Mouse (Mus musculus) layer of hippocampus, adult 9-10 months (tissue): ENCODE results near the gene Bspry.

Experiments
- DNase-seq: peaks from one replicate; pipeline ENCODE4 v3.0.0; 2022; ENCODE audit warnings: low spot score

The Bspry gene

DNA sequence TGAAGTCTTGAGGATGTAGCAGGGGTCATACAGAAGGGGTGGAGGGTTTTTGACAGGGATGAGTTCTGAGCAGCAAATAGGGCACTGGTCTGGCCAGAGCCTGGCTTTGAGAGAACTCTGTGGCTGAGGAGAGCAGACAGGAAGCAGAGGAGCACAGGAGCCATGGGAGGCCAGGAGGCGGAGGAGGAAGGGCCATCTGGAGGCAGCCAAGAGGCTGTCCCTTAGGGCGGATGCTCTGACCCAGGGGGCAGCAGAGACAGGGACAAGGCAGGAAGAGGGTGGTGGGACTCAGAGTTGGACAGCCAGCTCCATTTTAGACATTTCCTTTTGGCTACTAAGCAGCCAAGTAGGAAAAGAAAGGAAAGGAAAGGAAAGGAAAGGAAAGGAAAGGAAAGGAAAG lies 36.2 kb downstream of the Bspry start:
- no peak for DNase-seq

DNA sequence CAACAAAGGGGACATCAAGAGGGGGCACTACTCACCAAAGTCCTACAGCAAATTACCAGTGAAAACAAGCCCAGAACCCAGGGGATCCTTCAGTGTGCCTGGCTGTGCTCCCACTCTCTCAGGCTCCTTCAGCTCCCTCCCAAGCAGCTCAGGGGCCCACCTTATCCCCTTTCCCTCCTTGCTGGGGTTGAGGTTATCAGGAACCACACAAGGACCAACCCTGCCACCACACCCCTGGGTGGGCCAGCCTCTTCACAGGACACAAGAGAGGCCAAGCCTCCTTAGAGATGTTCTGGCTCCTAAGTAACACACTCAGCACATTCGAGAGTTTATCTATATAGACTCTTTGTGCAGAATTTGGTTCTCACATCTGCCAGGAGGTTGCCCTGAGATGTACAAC lies 36.7 kb downstream of the Bspry start:
- no peak for DNase-seq

DNA sequence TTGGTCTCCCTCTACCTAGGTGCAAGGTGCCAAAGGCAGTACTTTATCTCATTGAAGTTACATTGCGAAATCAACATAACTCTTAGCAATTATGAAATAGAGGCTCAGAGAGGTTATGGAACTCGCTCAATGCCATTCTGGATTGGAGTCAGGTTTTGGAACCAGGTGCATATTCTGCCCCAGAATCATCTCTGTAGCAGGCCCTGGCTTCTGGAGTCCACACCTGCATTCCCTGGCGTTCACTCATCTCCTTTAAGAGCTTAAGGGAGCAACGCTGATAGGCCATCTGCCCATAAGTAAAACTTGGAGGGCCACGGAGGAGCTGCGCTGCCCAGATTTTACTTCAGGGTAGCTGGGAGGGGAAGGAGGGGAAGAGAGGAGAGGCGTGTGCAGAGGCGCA lies 37.2 kb downstream of the Bspry start:
- no peak for DNase-seq

DNA sequence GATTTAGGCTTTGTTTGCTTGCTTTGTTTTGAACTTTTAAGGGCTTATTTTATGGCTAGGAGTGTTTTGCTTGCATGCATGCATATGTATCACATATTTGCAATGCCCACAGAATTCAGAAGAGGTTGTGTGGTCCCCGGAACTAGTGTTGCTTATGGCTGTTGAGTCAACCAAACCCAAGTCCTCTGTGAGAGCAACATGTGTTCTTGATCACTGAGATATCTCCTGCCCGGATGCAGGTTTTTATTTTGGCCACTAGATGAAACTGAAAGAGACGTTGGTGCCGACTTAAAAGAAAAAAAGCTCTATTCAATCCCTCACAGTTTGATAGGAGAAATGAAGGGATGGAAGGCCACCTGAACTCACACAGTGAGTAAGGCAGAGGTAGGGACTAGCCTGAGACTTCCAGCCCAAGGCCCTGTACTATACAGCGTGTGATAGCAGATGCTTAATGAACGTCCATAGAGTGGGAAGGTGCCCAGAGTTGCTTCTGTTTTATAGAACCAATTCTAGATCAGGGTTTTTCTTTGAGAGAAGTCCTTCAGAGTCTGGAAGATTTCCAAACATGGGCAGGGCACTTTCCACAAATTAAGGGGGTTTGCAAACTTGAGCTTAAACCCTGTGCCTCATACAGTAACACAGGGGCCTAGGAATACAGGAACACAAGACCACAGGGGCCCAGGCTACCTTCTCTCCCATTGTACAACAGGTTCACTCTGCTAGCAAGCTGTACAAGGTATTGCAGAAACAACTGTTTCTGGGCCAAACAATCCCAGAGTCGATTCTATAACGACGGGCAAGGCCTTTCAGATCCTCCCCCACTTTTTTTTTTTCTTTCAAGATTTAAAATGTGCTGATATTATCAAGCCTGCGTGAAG lies 37.9 kb downstream of the Bspry start:
- no peak for DNase-seq

DNA sequence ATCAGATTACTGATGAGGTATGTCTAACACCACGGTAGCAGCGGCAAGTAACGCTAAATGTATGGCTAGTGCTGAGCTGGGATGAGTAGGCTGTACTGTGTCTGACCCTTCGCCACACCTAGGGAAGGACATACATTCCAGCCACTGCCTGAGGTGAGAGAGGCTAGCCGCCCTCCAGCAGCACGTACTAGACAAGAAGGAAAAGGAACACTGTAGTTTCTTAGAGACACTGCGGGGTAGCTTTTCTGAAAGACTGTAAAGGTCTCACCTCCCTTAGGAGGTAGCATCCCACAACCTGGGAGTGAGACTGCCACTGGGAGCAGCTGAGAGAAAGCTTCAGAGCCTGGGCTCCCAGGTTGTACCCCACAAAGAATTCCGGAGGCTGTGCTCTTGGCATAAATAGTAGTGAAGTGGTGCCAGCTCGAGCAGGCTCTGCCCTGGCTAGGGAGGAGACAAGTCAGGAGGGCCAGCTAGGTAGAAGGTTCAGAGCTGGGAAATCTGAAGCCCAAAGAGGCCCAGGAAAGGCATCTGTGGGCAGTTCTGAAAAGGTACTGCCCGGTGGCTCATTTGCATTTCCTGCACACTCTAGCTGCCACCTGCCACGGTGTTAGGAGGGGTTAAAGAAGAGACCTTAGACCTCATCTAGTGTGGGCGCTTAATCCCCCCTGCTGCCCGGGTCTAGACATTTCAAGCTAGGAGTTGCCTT lies 38.7 kb downstream of the Bspry start:
- no peak for DNase-seq

DNA sequence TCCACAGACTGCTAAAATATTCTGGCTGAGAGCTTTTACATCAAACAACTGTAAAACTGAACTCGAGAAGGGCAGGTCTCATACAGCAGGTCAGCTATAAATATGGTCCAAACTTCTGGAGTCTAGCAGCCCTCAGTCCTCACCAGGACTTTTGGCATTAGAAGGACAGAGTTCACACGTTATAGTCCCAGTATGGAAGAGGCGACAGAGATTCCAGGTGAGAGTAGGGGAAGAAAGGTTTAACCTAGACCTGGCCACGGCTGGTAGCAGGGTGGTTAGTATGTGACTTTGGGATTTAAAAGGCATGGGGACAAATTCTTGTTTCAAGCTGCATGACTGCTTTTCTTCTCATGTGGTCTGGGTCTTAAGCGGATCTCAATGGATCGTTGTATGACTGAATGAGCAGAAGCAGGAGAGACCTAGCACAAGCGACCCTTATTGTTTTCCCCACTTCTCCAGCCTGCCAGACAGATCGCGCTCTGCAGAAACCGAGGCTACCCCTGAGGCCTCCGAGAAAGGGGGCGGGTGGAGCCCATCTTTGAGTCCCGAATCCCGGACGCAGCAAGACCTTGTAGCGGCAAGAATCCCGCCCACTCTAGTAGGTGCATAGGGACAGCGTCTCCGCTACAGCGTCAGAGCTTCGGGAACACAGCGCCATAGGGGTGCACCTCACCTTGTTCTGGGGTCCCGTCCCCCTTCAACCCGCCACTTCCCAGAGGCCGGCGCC lies 39.4 kb downstream of the Bspry start:
- no peak for DNase-seq

DNA sequence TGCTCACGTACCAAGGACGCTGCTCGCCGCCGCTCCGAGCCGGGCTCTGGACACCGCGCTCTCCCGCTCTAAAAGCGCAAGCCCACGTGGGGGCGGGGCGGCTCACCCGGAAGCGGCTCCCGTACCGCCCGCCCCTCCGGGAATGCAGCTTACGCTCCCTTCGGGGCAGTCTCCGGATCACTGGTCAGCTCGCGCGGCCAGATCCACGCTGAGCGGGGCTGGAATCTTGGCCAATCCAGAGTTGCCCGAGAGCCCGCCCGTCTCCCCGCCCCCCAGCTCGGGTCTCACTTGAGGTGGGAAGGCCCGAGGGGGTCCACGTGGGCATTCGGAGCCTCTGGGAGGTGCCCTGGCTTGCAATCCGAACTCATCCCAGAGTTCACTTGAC lies 40.0 kb downstream of the Bspry start, which contains the start of gene Alad:
Gene Alad (minus strand): TSS at position 70 of the 385 bp plus-strand sequence.
- no peak for DNase-seq

DNA sequence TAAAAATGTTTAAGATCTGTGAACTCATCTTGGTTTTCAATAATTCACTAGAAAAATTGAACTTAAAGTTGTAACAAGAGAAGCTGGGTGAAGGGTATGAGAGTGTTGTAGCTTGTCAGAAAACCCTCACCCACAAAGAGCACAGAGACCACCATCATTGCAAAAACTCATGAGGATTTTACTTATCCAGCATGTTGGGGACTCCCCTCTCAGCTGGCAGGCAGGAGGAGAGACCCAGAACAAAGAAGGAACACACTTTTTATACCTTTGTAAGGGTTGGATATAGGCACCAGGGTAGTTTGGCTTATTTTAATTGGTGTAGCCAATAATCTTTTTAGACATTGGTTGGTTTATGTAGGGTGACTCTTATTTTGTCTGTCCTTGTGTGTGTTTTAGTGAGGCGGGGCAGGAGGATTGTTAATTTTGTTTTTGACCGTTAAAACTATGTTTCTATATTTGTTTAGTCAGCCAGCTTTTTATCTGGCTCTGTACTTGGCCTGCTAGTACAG lies 41.1 kb downstream of the Bspry start:
- no peak for DNase-seq

DNA sequence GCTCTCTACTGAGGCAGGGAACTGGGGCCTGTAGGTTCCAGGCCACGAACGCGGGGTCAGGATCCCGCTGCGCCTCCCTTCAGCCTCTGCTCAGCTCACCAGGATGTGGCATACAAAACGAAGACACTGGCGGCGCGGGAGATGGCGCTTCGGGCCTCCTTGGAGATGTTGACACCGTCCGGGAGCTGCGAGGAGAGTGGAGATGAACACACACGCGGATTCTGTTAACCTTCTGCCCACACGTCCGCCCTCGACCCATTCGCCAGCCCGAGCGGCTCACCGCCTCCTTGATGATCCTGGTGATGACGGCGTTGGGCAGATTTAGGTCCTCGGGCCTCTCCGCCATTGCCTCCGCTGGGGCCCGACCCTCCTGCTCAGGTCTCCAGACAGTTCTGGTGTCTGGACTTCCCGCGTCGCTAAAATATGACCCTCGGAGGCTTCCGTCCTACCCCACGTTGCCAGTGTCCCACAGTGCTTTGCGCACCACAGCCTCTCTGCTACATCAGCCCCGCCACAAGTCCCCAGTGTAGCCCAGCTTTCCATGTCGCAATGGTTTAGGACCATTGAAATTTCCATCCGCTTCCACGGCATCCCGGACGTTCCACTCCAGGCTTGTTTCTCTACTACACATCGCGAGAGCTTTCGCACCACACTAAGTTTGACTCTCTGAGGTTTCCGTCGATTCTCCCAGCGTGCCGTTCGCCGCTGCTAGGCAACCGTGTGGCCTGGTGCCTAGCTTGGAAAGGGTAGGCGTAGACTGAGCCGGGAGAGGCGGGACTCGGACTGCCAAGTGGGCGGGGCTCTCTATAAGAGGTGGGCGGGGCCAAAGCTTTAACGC lies 45.0 kb downstream of the Bspry start, which contains the start of the genes Pole3 and 4933430I17Rik:
Gene Pole3 (minus strand): TSS at position 418 of the 838 bp plus-strand sequence.
Gene 4933430I17Rik (plus strand): TSS at position 719 of the 838 bp plus-strand sequence.
- DNase-seq = peak; percentile 96

DNA sequence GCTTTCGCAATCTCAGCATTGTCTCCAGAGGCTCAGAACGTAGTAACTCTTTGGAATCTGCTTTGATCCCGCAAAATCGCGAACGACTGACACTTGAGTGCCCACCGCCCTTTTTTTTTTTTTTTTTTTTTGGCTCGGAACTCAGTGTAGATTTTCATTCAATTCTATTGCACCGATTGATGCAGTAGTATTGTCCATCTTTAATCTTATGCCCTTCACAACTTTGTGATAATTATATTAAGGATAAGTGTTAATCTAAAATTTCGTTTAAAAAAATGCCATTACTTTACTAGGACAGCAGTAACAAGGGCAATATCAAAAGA lies 45.6 kb downstream of the Bspry start:
- no peak for DNase-seq

DNA sequence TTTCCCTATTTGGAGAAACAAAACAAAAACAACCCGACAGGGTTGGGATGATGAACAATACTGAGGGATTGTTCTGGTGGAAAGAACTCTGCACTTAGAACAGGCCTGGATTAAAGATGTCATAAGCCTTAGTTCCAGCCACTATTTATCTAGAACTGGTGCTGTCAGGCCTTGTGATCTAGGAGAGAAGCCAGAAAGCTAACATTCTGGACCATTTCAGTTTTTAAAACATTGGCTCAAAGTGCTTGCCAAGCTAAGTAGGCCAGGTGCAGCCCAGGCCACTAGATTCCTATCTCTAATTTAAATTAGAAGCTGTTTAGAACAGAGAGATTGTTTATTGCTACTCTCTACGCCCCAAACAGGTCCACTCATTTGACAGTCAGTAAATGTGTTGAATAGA lies 46.4 kb downstream of the Bspry start:
- no peak for DNase-seq

DNA sequence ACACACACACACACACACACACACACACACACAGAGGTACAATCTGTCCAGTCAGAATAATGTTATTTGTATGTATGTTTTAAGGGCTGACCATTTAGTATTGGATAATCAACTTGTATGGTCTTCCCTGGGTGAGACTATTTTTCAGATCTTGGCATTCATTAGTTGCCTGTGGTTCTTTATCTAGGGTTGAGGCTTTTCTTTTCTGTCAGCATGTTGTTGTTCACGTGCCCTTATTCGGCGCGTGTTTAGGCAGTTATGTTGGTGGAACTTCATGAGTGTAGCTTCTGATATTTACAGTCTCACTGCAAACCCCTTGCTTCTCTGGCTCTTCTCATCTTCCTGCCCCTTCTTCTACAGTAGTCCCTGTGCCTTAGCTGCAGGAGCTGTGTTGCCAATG lies 47.8 kb downstream of the Bspry start:
- DNase-seq = no peak

DNA sequence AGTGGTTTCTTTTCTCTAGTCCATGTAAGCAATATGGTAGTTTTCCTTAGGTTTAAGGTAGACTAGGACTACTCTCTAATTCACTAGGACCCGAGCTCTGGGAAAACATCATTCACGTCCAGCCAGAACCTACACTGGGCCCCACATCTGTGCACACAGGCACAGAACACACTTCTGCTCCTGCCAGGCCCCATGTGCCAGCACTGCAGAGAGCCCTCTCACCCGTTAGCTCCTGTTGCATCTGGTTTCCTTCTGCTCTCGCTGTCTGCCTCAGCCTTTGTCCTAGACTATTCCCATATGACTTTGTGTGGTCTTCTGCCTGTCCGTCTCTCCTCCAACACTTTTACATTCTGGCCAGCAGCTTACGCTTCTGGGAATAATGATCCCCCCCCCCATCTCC lies 53.9 kb downstream of the Bspry start:
- DNase-seq = no peak

DNA sequence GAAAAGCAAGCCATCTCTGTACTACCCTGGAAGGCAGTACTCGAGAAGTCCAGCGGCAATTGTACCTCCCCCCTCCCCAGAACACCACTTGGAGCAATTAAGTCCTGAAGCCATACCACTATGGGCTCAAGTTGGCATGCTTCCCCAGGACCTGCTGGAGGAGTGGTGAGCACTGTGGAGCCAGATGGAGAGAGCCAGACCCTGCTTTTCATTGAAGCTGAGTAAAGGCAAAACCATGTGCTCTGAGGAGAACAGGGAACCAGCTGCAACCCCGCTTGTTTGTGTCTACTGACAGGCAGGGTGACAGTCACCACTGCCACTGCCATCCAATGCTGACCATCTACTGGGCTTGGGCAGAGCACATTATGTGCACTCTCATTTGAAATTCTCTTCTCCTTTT lies 61.9 kb downstream of the Bspry start:
- DNase-seq = no peak

DNA sequence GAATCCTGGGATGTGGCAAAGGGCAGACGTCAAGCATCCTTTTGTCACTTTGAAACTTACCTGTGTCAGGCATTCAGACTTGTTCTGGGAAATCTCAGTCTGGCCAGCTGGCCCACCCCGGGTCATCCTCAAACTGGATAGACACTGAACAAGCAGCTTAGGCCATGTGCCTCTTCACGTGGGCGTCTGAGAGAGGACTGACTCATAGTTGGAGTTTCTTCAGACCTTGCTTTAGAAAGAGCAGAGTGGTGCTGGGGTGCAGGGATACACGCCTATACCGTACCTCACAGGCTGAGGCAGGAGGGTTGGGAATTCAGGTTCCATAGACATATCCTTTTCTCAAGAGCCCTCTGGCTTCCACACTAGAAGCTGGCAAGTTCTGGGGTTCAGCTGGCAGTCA lies 63.9 kb downstream of the Bspry start:
- DNase-seq = no peak

DNA sequence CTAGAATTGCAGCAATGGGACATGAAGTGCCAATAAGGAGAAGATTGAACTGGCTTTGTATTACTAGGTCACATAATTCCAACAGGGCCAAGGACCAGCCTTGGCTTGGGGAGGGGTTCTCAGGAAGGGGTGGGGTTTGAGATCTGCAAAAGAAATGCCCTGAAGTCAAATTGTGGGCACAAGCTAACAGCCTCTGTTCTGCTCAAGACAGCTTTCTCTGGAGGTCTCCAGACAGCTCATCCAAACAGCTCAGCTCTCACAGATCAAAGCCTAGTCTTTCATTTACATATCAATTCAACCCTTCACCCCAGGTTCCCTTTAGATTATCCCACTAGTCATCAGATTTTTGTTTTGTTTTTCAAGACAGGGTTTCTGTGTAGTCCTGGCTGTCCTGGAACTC lies 64.9 kb downstream of the Bspry start:
- DNase-seq = no peak
